Mouse (Mus musculus): ENCODE results near the gene Trim2.

DNA sequence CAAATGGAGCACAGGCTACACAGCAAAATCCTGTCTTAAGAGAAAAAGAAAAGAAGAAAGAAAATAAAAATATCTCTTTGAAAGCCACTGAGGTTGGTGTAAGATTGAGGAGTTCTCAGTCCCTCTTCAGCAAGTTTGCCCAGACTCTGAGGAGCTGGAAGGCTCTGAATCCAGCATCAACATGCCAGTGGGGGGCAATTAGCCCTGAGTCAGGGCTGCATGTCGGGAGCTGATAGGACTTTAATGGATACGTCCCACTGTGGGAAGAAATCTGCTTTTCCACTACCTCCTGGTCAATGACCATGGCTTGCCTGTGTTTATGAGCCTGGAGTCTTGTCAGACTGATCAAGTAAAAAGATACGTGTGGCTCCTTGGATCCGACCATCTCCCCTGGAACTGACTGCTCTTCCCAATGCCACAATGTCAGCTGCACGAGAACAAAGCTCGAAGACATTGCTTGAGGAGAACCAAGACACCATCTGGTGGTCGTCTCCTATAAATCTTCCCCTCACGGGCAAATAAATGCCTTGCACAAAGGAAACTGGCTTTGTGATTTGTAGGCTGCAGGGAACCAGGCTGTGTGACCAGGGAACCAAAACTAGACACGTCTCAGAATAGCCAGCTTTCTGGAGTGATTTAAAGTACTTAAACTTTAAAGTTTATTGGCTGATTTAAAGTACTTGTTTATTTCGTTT lies 39.9 kb upstream of the Trim2 start:
- TF ChIP-seq NRF1 (IDR thresholded peaks at IDR 0.05; ENCODE audit: low read depth, low read length) (no peak), EP300 (IDR thresholded peaks at IDR 0.05; ENCODE audit: low read length) (no peak), POLR2A (IDR thresholded peaks at IDR 0.05; ENCODE audit: low read depth, low read length) (no peak), CTCF (conservative IDR thresholded peaks at IDR 0.05 in 1 of 2, IDR thresholded peaks at IDR 0.05 in 1 of 2; ENCODE audit: low read depth in 2 of 2, low read length in 2 of 2) (peak in 1 of 2 experiments; percentile 32; a peak in 2 of 4 replicates), MYC (IDR thresholded peaks at IDR 0.05; ENCODE audit: low read depth, low read length) (no peak), ZNF384 (IDR thresholded peaks at IDR 0.05; ENCODE audit: low read depth, low read length) (no peak), TBP (conservative IDR thresholded peaks at IDR 0.05; ENCODE audit: low read depth, low read length) (no peak), GABPA (IDR thresholded peaks at IDR 0.05; ENCODE audit: insufficient replicate concordance, low read depth, low read length) (no peak), SIN3A (IDR thresholded peaks at IDR 0.05; ENCODE audit: low read length) (no peak), NELFE (IDR thresholded peaks at IDR 0.05; ENCODE audit: low read depth, low read length) (no peak)

Measured in CH12.LX (cell line).